Mouse (Mus musculus) adipocyte (in vitro differentiated cells): ENCODE measurements around the gene Snai3.

Experiments
- DNase-seq: peaks from one replicate; pipeline ENCODE4 v3.0.0-alpha.2; 2016; ENCODE audit warnings: low spot score

Snai3 gene

DNA sequence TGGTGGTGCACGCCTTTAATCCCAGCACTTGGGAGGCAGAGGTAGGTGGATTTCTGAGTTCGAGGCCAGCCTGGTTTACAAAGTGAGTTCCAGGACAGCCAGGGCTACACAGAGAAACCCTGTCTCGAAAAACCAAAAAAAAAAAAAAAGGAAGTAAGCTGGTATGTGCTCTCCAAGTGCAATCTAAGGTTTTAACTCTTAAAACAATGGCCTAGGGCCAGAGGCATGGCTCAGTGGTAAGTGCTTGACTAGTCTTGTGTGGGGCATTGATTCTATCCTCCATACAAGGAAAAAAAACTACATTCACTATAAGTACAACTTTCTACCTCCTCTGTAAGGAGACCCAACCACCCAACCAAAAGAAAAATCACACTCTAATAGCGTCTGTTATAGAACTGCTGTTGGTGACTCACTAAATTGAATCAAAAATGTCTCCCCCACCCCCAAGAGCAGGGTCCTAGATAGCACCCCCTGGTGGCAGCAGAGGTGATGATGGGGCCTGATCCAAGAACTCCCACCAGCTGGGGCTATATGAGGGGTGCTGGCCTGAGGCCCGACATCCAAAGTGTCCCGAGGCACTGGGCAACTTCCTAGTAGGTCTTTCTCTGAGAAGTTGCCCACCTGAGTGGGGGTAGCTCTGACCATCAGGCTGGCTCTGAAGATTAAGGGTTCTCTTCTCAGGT, 1.2 kb downstream of the Snai3 start:
- DNase-seq = no peak

DNA sequence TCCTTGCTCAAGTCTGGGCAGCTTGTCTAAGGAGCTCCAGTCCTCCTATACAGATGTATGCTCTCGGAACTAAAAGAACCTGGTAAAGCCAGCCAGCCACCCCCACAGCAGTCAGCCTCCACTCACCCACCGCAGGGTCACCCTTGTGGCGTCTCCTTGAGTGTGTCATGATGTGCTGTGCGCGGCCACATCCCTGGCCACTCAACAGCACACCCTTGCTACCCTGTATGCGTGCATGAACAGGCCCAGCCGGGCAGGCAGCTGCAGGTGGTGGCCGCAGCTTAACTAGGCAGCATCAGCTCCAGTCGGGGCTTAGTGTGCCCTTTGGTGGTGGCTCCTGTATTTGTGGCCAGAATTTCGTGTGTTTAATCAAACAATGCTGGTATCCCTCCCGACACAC, 3.4 kb downstream of the Snai3 start:
- DNase-seq = no peak

DNA sequence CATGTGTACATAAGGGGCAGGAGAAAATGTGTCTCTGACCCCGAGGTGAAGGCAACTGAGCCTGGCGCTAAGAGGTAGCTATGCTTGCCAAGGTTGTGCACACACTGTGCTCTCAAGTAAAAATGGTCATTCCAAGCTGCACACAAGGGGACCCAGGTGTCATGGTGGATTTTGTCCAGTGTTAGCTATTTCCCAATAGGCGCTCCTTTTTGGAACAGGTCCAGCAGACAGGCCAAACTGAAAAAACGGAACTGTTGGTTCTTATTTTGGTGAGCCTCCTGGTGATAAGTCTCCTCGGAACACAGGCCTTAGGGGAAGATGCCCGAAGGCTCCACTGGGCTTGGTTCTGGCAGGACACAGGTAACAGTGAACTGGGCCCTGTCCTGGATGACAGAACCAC, 6.1 kb downstream of the Snai3 start:
- DNase-seq = no peak

DNA sequence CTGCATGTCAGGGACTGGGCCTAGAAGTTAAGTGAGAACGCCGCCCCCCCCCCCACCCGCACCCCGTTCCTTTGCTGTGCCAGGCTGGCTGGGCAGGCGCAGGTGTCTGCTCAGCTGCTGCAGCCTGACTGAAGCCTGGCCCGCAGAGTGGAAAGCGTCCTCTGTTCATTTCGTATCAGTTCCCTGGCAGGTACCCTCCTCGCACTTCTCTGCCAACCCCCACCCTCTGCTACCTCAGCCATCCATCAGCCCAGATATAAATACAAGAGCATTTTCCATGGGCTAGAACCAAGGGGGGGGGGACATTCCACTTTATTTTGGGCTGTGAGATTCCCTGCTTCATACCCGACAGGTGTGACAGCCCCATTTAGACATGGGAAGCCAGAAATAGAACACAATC, 8.4 kb downstream of the Snai3 start:
- DNase-seq = no peak

DNA sequence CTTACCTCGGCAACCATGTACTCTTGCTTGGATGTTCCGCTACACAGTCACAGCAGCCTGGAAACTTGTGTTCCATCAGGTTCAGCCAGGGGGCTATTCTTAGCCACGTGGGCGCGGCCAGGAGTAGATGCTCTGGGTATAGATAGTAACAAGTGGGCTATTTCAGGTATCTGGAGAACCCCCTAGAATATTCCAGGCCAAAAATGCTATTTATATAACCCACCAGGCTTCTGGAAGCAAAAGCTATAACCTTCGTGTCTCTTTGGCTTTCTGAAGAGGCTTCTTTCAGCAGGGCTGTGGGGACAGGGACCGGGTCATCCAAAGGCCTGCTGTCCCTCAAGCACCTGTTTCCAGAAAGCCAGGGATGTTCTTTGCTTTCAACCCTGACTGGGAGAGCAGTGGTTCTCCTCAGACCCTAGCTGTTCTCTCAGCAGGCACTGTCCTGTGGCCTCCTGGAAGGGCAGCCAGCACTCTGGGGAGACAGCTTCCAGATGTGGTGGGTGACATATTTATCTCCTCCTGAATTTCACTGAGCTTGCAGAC, 9.3 kb downstream of the Snai3 start:
- DNase-seq = no peak

DNA sequence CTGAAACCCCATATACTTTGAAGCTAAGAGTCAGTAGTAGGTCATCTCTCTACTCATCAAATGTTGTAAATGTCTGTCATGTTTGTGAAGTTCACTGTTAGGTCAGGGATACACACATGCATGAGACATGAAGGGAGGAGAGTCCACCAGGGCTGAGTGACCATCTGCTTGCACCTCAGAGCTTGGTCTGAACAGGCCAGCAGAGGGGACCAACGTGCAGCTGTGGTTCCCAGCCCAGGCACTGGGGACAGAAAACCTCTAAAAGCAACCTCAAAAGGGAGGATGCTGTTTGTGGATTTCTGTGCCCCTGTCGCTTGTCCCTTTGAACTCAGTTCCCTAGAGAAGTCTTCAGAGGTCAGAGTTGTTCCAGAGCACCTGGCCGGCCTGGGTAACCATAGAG, 15.3 kb downstream of the Snai3 start:
- no peak for DNase-seq

DNA sequence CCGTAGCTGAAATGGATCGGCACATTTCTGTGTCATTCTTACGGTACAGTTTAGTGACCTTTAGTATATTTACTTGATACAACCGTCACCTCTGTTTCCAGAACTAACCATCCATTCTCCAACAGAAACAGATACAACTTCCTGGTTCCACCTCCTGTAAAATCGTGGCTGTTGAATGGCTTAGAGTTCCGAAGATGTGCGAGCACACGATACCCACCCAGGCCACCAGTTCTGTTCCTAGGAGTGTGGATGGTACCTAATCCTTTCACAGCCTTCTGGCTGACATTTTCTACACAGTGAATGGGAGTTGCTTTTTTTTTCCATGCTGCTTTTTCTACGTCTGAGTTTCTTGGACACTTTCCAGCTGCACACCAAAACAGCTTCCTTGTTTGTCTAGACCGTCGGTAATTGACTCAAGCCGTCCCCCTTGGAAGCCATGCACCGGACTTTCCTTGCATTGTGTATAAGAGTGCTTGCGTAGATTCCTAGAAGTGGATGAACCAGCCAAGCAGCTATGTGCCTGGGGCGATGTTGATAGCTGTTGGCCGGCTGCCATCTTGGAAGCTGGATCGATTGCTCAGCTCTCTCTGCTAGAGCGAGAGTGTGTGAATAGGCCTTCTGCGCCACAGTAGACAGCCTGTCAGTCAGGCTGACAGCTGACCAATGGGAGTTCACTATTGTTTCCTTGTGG, 16.3 kb downstream of the Snai3 start:
- peak; percentile 96 for DNase-seq

DNA sequence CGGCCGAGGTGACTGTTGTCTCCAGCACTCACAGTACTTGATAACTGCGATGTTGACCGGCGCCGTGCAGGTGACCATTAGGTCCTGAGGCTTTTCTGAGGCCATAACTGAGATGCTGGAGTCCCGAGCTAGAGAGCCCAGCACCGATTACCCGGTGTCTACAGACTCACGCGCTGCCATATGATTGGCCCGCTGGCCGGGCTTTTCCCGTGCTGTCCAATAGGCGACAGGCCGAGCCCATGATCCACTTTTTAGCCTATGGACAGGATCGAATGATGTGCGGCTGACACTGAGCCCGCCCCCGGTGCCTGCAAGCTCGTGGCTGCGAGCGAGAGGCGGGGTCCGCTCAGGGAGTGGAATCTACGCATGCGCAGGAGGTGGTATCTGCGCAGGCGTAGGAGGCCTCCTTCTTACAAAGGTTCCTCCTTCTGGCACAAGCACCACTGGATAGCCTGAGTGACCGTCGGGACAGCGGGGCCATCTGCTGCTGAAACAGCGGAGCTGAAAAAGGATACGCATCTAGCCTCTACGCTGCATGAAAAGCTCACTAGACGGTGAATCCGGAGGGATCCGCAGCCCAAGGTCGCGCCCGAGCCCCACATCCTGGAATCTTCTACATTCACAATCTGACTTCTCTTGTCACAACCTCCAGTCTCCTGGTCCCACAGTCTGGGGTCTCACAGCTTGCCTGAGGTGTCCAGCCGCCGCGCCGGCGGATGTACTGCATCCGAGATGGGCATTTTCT, 17.1 kb downstream of the Snai3 start, which contains the start of gene Mvd:
Gene Mvd (minus strand): TSS at position 161 of the 745 bp plus-strand sequence.
- peak; percentile 99 for DNase-seq

DNA sequence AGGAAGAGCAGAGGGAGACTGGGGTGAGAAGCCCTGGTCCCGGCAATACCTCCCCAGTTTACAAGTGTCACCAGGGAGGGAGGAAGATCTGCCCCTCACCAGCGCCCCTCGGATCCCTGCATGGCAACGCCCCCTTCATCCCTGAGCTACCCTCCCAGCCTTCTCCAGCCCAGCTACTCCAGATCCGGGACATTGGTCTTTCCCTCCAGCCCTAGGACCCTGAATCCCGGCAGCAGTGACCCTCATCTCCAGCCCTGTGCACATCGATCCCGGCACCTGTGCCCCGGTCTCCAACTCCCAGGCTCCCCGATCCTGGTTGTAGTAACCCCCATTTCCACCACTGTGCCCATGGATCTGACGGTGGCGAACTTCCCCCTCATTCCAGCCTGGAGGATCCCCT, 17.8 kb downstream of the Snai3 start:
- no peak for DNase-seq

DNA sequence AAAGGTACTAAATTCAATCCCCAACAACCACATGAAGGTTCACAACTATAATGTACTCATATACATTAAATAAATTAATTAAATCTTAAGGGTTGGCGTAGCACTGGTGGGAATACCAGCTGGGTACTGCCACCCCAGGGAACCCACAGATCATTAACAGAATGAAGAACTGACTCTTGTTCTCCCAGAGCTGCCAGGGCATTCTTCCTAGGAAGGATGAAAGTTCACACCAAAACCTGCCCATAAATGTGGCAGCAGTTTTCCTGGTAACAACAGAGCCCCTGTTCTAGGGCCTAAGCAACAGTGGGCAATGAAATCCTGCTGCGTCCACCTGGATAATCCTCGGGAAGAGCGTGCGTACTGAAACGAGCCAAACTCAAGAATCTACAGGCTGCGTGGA, 18.2 kb downstream of the Snai3 start:
- no peak for DNase-seq

DNA sequence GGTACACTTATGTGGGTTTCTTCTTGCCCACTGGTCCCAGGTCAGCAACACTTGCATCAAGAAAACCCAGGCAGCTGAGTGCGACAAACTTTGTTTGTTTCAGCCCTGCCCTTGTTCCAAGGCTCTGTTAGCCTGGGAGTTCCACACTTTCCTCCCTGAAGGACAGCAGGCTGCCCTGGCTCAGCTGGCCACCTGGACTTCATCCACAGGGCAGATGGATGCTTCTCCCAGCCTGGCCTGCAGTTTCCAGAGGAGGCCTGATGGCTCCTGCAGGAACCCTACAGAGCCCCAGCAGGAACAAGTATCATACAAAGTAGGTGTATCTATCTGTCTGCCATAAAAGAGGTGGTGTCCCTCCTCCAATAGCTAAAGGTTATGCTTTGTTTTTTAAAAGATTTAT, 19.2 kb downstream of the Snai3 start:
- no peak for DNase-seq

DNA sequence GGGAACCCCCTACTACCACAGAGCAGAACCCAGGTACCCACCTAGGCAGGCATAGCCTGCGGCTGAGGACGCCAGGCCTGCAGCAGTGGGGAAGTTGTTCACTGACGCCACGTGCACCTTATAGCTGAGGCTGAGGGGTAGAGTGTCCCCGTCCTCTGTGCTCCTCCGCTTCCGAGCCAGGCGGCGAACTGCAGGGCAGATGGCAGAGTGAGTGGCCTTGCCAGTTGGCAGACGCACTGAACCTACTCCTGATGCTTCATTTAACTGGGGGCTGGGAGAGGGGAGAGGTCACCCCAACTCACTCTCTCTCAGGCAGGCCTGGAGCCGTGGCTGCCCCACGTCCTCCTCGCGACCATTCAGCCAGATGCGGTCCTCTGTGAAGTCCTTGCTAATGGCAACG, 21.2 kb downstream of the Snai3 start:
- no peak for DNase-seq

DNA sequence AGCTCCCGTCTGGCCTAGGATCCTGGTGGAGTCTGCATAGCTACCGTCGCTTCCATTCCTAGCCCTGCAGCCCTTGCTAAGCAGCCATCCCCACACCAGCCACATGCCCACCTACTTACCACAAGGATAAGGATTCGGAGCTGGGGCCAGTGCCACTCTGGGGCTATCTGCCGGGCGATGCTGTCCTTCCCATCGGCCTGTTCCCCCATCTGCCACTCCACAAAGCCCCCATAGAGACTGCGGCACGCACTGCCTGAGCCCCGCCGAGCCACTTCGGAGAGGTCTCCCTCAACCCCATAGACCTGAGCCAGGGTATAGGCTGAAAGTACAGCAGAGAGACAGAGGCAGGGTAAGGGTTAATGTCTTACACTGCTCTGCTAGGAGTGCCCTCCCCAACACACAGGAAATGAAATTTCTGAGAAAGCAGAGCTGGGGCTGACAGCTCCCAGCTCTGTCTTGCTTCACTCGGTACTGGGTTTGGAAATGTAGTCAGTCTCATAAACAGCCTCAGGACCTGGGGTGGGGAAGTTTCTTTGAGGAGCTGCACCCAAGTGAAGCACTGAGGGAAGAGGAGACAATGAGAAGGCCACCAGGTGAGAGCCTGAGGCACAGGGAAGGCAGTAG, 22.7 kb downstream of the Snai3 start:
- DNase-seq = no peak

DNA sequence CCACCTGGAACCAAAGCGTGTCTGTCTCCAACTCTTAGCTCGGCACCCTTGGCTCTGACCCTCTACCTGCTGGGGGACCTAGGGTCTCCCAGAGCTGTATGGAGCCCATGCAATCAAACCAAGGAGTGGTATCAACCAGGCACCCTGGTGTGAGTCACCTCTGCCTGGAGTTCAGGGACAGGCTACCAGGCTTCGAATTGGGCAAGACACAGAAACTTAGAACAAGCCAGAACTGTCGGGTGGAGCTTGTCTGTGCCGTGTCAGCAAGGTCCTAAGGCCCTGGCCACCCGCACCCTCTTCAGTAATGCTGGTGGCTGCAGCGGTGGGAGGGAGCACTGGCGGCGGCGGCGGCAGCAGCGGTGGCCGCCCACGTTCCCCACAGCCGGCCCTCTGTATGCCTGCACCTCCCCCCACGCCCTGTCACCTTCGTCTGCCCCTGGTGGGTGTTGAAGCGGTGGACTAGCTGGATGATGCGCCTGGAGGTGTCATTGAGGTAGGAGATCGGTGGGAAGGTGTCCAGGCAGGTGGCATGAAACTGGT, 23.9 kb downstream of the Snai3 start:
- no peak for DNase-seq

DNA sequence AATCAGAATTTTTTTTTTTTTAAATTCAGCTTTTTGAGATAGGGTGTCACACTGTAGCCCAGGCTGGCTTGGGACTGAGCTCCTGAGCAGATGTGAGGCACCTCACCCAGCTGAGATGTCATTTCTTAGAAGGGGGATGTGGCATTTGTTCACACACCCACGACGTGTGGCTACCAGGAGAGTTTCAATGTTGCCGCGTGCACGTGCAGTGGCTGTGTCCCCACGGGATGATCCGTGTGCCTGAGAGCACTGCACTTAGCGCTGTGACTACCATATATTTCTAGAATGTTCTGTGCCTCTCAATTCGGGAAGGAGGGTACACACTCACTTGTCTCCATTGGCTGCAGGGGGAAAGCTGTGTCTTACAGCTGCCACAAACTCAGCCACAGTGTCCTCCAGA, 24.4 kb downstream of the Snai3 start:
- no peak for DNase-seq

DNA sequence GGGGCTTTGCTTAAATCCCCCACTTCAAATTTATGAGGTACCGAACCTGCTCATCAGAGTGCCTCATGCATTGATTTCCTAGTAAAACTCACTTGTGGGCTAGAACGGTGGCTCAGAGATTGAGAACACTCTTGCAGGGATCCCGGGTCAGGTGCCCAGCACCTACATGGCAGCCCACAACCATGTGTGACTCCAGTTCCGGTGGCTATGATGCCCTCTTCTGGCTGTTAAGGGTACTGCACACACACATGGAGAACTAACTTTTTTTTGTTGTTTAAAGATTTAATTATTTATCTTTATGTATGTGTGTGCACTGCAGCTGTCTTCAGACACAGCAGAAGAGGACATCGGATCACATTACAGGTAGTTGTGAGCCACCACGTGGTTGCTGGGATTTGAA, 25.2 kb downstream of the Snai3 start:
- DNase-seq = no peak

DNA sequence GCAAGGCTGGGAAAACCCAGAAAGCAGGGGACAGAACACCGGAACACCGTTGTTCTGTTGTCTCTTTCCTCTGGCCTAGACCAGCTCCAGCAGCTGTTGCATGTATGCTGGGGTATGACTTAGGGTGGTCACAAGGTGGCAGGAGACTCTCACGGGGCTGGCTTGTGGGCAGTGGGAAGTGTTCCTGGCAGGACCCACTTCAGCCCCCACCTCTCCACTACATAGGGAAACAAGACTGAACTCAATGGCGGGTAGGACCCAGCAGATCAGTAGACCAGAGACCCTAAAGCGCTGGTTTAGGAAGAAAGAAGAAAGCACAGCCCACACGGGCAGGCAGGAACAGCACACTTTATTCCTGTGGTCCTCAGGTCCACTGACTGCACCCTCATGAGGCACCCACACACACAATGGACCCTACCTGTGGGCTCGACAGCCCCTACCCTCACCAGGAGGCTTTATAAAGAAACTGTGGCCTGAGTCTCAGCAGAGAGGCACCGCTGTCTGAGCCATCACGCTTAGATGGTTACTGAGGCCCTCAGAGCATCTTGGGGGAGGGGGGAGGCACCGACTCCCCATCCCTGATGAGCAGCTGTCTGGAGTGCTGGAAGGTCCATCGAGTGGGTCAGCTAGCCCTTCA, 27.1 kb downstream of the Snai3 start:
- no peak for DNase-seq

DNA sequence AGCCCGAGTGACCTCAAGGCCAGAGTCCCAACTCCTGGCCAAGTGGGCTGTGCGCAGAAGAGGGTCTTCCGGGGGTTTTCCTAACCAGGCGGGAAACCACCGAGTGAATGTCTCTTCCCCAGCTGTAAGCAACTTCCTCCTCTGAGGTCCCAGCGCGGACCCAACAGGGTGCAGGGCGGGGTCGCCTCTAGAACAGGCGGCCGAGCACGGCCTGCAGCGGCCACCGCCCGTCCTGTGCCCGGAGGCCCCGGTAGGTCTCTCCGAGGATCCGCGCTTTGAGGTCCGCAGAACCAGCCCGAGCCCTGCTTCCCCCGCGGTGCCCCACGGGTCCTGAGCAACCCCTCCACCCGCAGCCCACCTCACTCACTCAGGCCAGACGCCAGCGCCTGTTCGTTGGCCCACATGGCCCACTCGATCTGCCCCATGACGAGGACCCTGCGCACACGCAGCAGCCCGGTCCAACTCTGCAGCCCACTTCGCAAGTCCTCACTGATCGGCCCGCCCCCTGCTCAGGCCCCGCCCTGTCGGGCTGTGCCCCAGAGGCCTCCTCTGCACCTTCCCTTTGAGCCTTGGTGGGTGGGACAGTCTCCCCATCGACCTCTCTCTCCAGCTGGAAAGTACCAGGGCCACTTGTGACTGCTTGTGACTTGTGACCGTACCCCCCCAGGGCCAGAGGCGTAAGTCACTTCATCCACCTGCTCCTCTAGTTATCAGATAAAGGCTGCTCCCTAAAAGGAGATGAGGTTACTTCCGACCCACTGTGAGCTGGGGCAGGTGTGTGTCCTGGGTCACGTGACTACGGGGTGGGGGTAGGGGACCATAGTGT, 27.9 kb downstream of the Snai3 start, which contains the start of gene Cyba:
Gene Cyba (minus strand): TSS at position 488 of the 826 bp plus-strand sequence.
- no peak for DNase-seq

DNA sequence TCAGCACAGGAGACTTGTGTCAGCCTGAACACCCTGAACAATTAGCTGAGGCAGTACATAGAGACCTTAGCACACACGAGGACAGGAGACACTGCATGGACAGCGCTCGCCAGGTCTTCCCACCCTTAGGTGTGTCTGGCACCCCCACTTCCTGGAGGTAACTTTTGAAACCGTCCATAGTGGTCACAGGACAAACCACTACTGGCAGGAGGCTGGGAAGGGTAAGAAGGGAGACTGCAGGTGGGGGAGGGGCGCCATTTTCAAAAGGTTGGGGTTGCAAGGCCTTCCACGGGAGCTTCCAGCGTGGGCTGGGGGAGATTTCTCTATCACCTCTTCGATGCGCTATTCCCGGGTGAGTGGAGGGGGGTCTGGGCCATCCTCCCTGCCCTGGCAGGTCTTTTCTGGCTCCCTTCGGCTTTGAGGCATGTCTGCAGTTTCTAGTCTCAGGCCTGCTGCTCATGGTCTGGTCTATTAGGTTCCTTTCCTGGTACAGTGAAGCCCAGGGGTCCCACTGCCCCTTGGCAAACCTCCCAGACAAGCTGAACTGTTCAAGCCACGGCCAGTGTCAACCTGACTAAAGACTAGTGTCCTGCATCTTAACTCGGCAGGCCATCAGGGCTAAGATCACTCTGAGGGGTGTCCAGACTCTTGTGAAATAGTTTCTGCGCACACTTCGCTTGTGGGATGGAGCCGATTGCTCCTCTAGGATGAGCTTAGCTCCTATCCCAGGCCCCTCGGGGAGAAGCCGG, 28.7 kb downstream of the Snai3 start:
- DNase-seq = no peak

DNA sequence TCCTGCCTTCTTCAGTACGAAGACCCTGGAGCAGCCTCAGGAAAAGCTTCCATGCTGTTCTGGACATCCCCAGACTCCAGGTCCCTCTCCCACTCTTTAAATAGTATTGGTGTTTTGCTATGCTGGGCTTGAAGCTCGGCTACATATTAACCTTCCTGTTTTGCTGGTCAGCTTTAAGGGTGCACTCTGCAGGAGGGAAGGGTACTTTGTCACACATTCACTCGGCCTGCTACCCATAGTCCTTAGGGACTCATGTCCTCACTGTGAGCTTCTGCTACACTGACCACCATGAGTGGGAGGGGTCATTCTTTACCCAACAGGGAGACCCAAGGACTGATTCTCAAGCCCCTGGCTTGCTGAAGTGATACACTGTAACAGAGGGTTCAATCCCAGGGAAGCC, 29.9 kb downstream of the Snai3 start:
- DNase-seq = no peak
